Mouse (Mus musculus) heart, adult 18-20 months (tissue): ENCODE results near the gene Hdgfl2. TPM values are rescaled to one million over a fixed set of nuclear protein-coding genes. Genes with fewer than 3 reads are reported as not detected.
"Not testable (repeated sequence)": the region's sequence is repeated elsewhere in the genome, so short reads cannot be mapped to it uniquely, and the experiment has no call there.

Experiments
- DNase-seq, 2 experiments: peaks; one replicate each; pipeline ENCODE4 v3.0.0; 2021 to 2022; ENCODE audit warnings: mixed read lengths in 1 of 2
- total RNA-seq, 2 experiments: library from RNA; stranded (reverse); gene quantifications; 2 replicates each; pipeline ENCODE4 v1.2.3; 2021

Gene Hdgfl2
- total RNA-seq, 2 experiments from 2014 or later, result 30.6 to 37.2 TPM

GRCm38 (mm10) chr17:56103465-56104285, 24.2 kb downstream of the Hdgfl2 start:
- peak in 1 of 2 experiments; percentile 62 for DNase-seq

GRCm38 (mm10) chr17:56104821-56105220, 25.4 kb downstream of the Hdgfl2 start:
- peak in 1 of 2 experiments; percentile 49 for DNase-seq

GRCm38 (mm10) chr17:56106436-56106835, 27.0 kb downstream of the Hdgfl2 start:
- DNase-seq, result not testable (repeated sequence)

- DNase-seq, result peak in 1 of 2 experiments; percentile 34
Measured at GRCm38 (mm10) chr17:56106981-56107380, 27.5 kb downstream of the Hdgfl2 start.

- no peak for DNase-seq
Measured at GRCm38 (mm10) chr17:56107736-56108135, 28.3 kb downstream of the Hdgfl2 start.

- DNase-seq, result peak; percentile 89 to 93
Measured at GRCm38 (mm10) chr17:56108334-56109044, 29.1 kb downstream of the Hdgfl2 start.

- DNase-seq, result peak; percentile 81 to 85
Measured at GRCm38 (mm10) chr17:56109219-56110051, 30.0 kb downstream of the Hdgfl2 start, which contains the start of gene Plin4. Gene Plin4, minus strand, starts transcription at chr17:56109803.

GRCm38 (mm10) chr17:56110571-56110970, 31.1 kb downstream of the Hdgfl2 start:
- peak; percentile 70 to 83 for DNase-seq

- peak in 1 of 2 experiments; percentile 16 for DNase-seq
Measured at GRCm38 (mm10) chr17:56111021-56111420, 31.6 kb downstream of the Hdgfl2 start.

GRCm38 (mm10) chr17:56111864-56112263, 32.4 kb downstream of the Hdgfl2 start:
- peak; percentile 68 to 83 for DNase-seq

- DNase-seq, result no peak
Measured at GRCm38 (mm10) chr17:56112743-56113142, 33.3 kb downstream of the Hdgfl2 start.

- peak in 1 of 2 experiments; percentile 28 for DNase-seq
Measured at GRCm38 (mm10) chr17:56116193-56116592, 36.8 kb downstream of the Hdgfl2 start.

GRCm38 (mm10) chr17:56117251-56117710, 37.8 kb downstream of the Hdgfl2 start, which contains the start of gene Plin5:
Gene Plin5, minus strand, starts transcription at chr17:56117596.
- DNase-seq, result peak; percentile 84 to 87

- DNase-seq, result peak in 1 of 2 experiments; percentile 53
Measured at GRCm38 (mm10) chr17:56119431-56119830, 40.0 kb downstream of the Hdgfl2 start.

- DNase-seq, result peak; percentile 83
Measured at GRCm38 (mm10) chr17:56119981-56120880, 40.8 kb downstream of the Hdgfl2 start.

- no peak for DNase-seq
Measured at GRCm38 (mm10) chr17:56121826-56122225, 42.4 kb downstream of the Hdgfl2 start, which contains the start of gene Lrg1. Gene Lrg1, minus strand, starts transcription at chr17:56122001.

GRCm38 (mm10) chr17:56123161-56123560, 43.7 kb downstream of the Hdgfl2 start:
- DNase-seq, result peak in 1 of 2 experiments; percentile 14

GRCm38 (mm10) chr17:56123681-56124340, 44.4 kb downstream of the Hdgfl2 start:
- DNase-seq, result peak in 1 of 2 experiments; percentile 18

- DNase-seq, result peak; percentile 78 to 80
Measured at GRCm38 (mm10) chr17:56124377-56125275, 45.2 kb downstream of the Hdgfl2 start.
